Mouse (Mus musculus) neural tube, embryonic 14.5 days (tissue): ENCODE measurements around the gene Cpsf4l. TPM values are rescaled to one million over a fixed set of nuclear protein-coding genes. Genes with fewer than 3 reads are reported as not detected.

Experiments used
- ATAC-seq: fragments of 200-750 bp; cut with Nextera tagmentation; 2 replicates; pipeline ENCODE4 v1.8.0; 2017; ENCODE audit warnings: low read depth, mild to moderate bottlenecking, moderate TSS enrichment, moderate library complexity
- H3K27ac ChIP-seq: fragments of 300-500 bp; sonication (generic); 2 replicates; pipeline ENCODE4 v1.5.1; 2014; ENCODE audit warnings: low read depth, mild to moderate bottlenecking, control low read depth, low read length, moderate library complexity, mixed read lengths
- H3K27me3 ChIP-seq: fragments of 300-500 bp; sonication (generic); 2 replicates; pipeline ENCODE4 v1.6.1; 2014; ENCODE audit warnings: low read length; ENCODE audit not compliant: control insufficient read depth, insufficient read depth
- H3K36me3 ChIP-seq: fragments of 300-500 bp; sonication (generic); 2 replicates; pipeline ENCODE4 v1.6.1; 2014; ENCODE audit warnings: low read length, mixed read lengths; ENCODE audit not compliant: control insufficient read depth, insufficient read depth
- H3K4me1 ChIP-seq: fragments of 300-500 bp; sonication (generic); 2 replicates; pipeline ENCODE4 v1.6.1; 2014; ENCODE audit warnings: low read length; ENCODE audit not compliant: control insufficient read depth, insufficient read depth
- H3K4me2 ChIP-seq: fragments of 300-500 bp; sonication (generic); 2 replicates; pipeline ENCODE4 v1.6.1; 2014; ENCODE audit warnings: mild to moderate bottlenecking, low read depth, low read length, control low read depth
- H3K4me3 ChIP-seq: fragments of 300-500 bp; sonication (generic); 2 replicates; pipeline ENCODE4 v1.5.1; 2014; ENCODE audit warnings: low read depth, low read length, control low read depth, mixed read lengths
- H3K9ac ChIP-seq: fragments of 300-500 bp; sonication (generic); replicated peaks from 2 replicates; pipeline ENCODE4 v1.6.1; 2014; ENCODE audit warnings: low read depth, mild to moderate bottlenecking, control low read depth, low read length, mixed read lengths
- H3K9me3 ChIP-seq: fragments of 300-500 bp; sonication (generic); 2 replicates; pipeline ENCODE4 v1.6.1; 2016; ENCODE audit warnings: low read length; ENCODE audit not compliant: control insufficient read depth
- WGBS: fragments of 180-500 bp; shearing (Covaris S2); extraction: QIAGEN DNeasy Blood & Tissue Kit; methylation state at CpG from one replicate; pipeline ENCODE4 v1.1.7; 2014; 5-methylcytosine and 5-hydroxymethylcytosine counted together
- polyA plus RNA-seq: library from polyadenylated mRNA; unstranded; fragments of >200 nt; fragmentation: Nextera tagmentation; extraction: Ambion mirVana; gene quantifications from 2 replicates; pipeline ENCODE4 v1.2.1, GENCODE M21; 2014

The Cpsf4l gene
- polyA plus RNA-seq, 1 experiment from 2014 or later, result 0.72 TPM

DNA sequence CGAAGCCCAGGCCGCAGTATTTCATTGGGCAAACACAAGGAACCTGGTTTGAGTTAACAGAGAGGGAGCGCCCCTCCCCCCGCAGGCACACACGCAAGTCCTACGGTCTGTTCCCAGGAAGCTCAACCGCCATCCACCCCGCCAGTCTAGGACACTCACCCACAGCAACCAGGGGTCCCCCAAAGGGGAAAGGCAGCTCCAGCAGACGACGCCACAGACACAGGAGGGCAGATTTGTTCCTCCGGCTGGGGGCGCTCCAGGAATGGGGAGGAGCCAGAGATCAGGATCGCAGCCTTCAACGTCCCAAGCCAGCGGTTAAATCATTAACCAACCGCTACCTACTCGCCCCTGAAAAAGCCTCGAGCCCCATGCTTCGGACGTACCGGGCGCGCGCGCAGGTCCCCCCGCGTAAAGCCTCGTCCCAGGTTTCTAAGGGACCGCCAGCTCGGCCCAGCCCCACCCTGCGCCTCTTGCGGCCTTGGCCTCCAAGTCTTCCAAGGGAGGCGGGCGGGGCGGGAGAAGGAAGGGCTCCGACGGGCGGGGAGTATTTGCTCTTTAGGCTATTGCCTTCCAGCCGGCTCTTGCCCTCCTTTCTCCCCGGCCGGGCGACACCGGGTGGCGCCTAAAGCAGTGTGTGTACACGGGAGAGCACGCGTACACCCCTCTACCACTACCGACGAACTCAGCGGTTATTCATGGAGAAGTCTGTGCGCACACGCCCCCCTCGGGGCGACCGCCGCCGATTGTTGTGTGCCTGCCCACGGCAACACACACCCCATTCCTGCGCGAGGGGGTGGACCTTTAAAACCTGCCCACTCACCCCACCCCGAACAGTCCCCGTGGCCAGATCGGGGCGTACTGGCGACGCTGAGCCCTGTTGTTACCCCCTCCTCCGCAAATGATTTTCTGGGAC is 41.0 kb upstream of the Cpsf4l start:
- peak overlapping the region; percentile 48 for H3K4me2 ChIP-seq
- H3K4me1 ChIP-seq, result peaks cover 30% of the 10 kb centered on the region
- peak overlapping the region; percentile 87 for H3K9ac ChIP-seq
- H3K27me3 ChIP-seq, result no peaks in the 10 kb centered on the region
- H3K36me3 ChIP-seq, result no peaks in the 10 kb centered on the region
- H3K27ac ChIP-seq, result peak overlapping the region; percentile 91
- H3K4me3 ChIP-seq, result peak overlapping the region; percentile 87
- peak; percentile 60 for ATAC-seq
- WGBS, result under 1% methylated on average over 67 of the region's 67 CpGs
- H3K9me3 ChIP-seq, result no peaks in the 10 kb centered on the region

DNA sequence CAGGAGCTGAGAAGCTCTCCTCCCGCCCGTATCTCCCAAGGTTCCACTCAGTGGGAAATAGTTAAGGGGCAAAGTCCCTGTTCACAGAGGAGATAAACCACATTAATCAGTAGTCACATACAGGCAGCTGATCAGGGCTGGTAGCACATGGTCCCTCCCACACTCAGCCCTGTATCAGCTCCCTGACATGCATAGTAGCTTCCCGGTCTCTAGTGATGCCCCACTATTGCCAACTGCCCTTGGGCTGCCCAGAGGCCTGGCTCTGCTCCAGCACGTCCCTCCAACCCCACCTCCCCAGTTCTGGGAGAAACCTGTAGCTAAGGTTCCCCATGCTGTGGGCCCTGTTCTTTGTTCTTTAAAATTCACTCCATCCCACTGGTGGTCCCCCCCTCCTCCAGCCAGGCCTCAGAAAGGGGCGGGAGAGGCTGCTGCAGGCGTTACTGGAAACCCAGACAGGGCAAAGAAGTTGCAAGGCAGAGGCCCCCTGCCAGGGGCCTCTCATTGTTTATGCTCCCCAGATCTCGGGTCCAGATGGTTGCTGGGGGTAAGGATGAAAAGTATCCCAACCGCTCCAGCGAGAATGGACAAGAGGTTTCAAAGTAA is 40.0 kb upstream of the Cpsf4l start:
- H3K4me1 ChIP-seq, result peaks cover 30% of the 10 kb centered on the region
- H3K4me3 ChIP-seq, result peak overlapping the region; percentile 87
- H3K4me2 ChIP-seq, result peak overlapping the region; percentile 48
- H3K9me3 ChIP-seq, result no peaks in the 10 kb centered on the region
- no peaks in the 10 kb centered on the region for H3K27me3 ChIP-seq
- peak overlapping the region; percentile 91 for H3K27ac ChIP-seq
- WGBS, result 2% methylated on average over 9 of the region's 9 CpGs
- ATAC-seq, result peak; percentile 13; the same call in 1 of the 2 replicates
- H3K36me3 ChIP-seq, result no peaks in the 10 kb centered on the region
- H3K9ac ChIP-seq, result peak overlapping the region; percentile 87

DNA sequence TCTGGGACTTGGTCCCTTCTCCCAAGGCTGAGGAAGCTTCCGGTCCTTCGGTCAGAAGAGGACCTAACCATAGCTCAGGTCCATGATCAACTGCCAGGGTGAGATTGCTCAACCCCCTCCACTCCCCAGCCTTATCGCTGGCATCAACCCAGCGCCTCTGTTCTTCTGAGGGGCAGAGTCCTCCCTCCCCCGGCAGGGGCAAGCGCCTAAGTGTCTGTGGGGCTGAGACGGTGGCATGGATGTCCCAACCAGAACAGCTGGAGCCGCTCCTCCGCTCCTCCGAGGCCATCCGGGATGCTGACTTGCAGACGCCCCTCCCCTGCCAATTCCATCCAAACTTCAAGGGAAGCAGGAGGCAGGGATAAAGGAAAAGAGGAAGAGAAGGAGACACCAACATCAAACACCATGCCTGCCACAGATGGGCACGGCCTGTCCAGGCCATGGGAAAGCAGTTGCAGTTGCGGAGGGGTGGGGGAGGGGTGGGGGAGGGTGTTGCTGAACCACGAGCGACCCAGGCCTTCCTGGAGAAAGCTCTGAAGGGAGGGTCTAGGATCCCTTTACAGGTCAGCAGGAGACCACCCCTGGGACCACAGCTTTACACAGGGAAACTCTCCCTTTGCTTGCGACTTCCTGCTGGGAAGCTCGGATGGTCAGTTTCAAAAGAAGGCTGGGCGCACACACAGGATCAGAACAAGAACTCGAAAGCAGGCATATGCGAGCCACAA is 39.1 kb upstream of the Cpsf4l start:
- Histone ChIP-seq H3K27me3 (no peaks in the 10 kb centered on the region), H3K36me3 (no peaks in the 10 kb centered on the region), H3K4me3 (peak overlapping the region; percentile 87), H3K4me2 (peak overlapping the region; percentile 48), H3K4me1 (peaks cover 30% of the 10 kb centered on the region), H3K9me3 (no peaks in the 10 kb centered on the region), H3K9ac (peak overlapping the region; percentile 87), H3K27ac (peak overlapping the region; percentile 91)
- WGBS, result 9% methylated on average over 21 of the region's 21 CpGs
- ATAC-seq, result no peak

DNA sequence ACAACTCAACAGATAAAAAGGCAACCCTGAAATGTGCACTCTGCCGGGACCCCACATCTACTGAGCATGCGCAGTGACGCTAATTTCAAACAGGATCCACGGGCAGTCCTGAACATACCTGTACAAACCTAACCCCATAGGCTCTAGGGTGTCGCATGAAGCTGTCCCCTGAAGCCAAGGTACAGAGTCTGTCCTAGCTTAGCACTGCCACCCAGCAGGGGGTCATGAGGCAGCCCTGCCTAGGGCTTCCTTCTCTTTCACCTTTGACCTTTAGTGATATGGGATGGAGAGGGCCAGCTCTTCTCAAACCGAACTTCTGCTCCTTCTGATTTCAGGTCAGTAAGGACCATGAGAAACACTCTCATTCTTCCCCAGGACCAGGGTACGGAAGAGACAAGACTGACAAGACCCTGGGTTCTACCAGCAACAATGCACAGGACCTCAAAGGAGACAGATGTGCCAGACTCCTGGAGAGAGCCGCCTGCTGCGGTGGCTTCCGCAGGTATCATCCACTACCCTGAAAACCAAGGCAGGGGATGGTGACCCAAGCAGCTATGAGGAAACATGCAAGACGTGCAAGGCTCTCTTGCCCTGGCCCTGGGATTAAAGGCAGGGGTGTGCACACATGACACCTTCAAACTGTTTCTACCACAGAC is 38.0 kb upstream of the Cpsf4l start:
- Histone ChIP-seq H3K27me3 (no peaks in the 10 kb centered on the region), H3K4me3 (no peak overlapping the region), H3K36me3 (no peaks in the 10 kb centered on the region), H3K4me1 (peaks cover 30% of the 10 kb centered on the region), H3K27ac (no peak overlapping the region), H3K9me3 (no peaks in the 10 kb centered on the region), H3K4me2 (peak overlapping the region; percentile 48; the same call in 1 of the 2 replicates), H3K9ac (no peak overlapping the region)
- ATAC-seq, result no peak
- 82% methylated on average over 11 of the region's 11 CpGs for WGBS

DNA sequence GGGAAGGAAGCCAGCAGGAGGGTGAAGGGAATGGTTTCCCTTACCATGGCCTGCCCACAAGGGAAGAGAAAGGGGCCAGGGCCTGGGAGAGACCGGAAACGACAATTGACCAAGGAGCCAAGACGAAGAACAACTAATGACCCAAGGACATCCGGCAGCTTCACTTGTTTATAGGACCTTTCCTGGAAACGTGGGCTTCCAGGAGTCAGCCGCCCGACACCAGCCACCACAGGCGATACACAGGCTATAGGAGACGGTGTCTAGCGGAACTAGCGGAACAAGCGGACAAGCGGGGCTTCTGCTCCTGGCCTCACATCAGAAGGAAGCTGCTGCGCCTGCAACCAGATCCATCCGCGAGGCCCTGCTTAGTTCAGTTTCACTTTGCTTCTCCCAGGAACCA is 37.2 kb upstream of the Cpsf4l start:
- H3K36me3 ChIP-seq, result no peaks in the 10 kb centered on the region
- H3K9ac ChIP-seq, result no peak overlapping the region
- ATAC-seq, result no peak
- H3K4me1 ChIP-seq, result peaks cover 27% of the 10 kb centered on the region
- H3K9me3 ChIP-seq, result no peaks in the 10 kb centered on the region
- 77% methylated on average over 16 of the region's 16 CpGs for WGBS
- no peak overlapping the region for H3K27ac ChIP-seq
- no peak overlapping the region for H3K4me3 ChIP-seq
- no peaks in the 10 kb centered on the region for H3K27me3 ChIP-seq
- H3K4me2 ChIP-seq, result 0 out of 2 replicates have a peak overlapping the region, but pooled peaks have one; percentile 7

DNA sequence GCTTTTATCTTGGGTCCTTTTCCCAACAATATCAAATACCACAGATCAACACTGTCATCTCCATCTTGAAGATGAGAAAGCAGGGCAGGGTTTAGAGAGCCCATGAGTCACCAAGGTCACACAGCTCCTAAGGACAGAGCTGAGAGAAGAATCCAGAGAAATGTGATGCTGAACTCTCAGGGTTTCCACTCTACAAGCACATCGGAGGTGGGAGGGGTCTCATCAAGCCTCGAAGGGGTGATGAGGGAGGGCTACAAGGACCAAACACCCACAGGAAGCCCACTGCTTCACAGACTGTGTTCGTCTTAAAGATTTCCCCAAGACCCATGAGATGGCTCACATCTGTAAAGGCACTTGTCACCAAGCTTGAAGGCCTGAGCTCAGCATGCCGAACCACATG is 36.1 kb upstream of the Cpsf4l start:
- Histone ChIP-seq H3K9me3 (no peaks in the 10 kb centered on the region), H3K9ac (no peak overlapping the region), H3K4me2 (no peak overlapping the region), H3K36me3 (no peaks in the 10 kb centered on the region), H3K27ac (no peak overlapping the region), H3K4me1 (peaks cover 24% of the 10 kb centered on the region), H3K4me3 (no peak overlapping the region), H3K27me3 (no peaks in the 10 kb centered on the region)
- no peak for ATAC-seq
- 84% methylated on average over 4 of the region's 4 CpGs for whole genome bisulfite sequencing

DNA sequence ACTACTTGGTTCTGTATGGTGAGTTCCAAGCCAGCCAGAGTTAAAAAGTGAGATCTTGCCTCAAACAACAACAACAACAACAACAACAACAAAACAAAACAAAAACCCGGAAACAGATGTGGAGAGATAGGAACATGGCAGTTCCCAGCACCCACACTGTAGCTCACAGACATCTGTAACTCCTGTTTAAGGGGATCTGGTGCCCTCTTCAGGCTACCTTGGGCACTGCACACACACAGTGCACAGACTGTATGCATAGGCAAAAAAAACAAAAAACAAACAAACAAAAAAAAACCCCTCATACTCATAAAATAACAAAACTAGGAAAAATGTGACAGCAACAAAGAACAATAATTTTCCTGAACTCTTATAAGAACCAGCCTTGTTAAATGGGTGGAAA is 33.2 kb upstream of the Cpsf4l start:
- H3K4me1 ChIP-seq, result peaks cover 9% of the 10 kb centered on the region
- WGBS, result 93% methylated on average over 1 of the region's 1 CpGs
- no peak overlapping the region for H3K4me2 ChIP-seq
- no peak overlapping the region for H3K4me3 ChIP-seq
- no peaks in the 10 kb centered on the region for H3K27me3 ChIP-seq
- H3K36me3 ChIP-seq, result no peaks in the 10 kb centered on the region
- no peak for ATAC-seq
- H3K27ac ChIP-seq, result no peak overlapping the region
- no peak overlapping the region for H3K9ac ChIP-seq
- no peaks in the 10 kb centered on the region for H3K9me3 ChIP-seq

DNA sequence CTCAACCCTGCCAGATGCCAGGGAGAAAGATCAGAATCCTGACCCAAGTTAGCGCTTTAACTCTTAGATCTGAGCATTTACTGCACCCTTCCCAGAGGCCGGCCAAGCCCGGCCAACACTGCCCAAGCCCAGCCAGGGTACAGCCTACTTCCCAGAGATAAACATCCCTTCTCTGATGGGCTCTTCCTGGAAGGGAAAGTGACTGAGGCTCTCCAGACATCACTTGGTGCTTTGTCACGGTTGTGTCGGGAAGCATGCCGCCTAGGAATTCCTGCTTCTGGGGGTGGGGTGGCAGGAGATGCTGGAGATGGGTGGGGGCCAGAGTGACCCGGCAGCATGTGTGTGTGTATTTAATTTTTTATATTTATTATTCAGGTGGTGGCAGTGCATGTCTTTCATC is 30.3 kb upstream of the Cpsf4l start:
- Histone ChIP-seq H3K27me3 (no peaks in the 10 kb centered on the region), H3K4me3 (no peak overlapping the region), H3K9me3 (no peaks in the 10 kb centered on the region), H3K9ac (no peak overlapping the region), H3K36me3 (no peaks in the 10 kb centered on the region), H3K27ac (no peak overlapping the region), H3K4me1 (0 out of 2 replicates have a peak, but pooled peaks cover 6% of the 10 kb centered on the region), H3K4me2 (no peak overlapping the region)
- ATAC-seq, result no peak
- 82% methylated on average over 7 of the region's 7 CpGs for WGBS
